Mouse (Mus musculus) myocyte (in vitro differentiated cells): ENCODE measurements around the gene Stfa2l1.

Experiments
- CEBPB ChIP-seq: IDR thresholded peaks from 2 replicates; pipeline ENCODE4 v1.6.1; 2011; ENCODE audit warnings: mild to moderate bottlenecking, moderate library complexity; ENCODE audit not compliant: poor library complexity, insufficient read depth, severe bottlenecking
- MAX ChIP-seq: IDR thresholded peaks from one replicate; pipeline ENCODE4 v1.6.1; 2011; ENCODE audit warnings: low read depth, mild to moderate bottlenecking, control low read depth
- MYOD1 ChIP-seq, 3 experiments: IDR thresholded peaks; one replicate each; pipeline ENCODE4 v1.6.1; 2011; ENCODE audit warnings: control low read depth in 2 of 3, low read depth in 2 of 3, mild to moderate bottlenecking in 2 of 3, moderate library complexity in 1 of 3; ENCODE audit not compliant: insufficient read length in 2 of 3, control insufficient read depth in 1 of 3
- POLR2A ChIP-seq: IDR thresholded peaks from one replicate; pipeline ENCODE4 v1.6.1; 2011; ENCODE audit warnings: low read depth, mild to moderate bottlenecking, control low read depth, moderate library complexity; ENCODE audit not compliant: insufficient read length
- POLR2AphosphoS2 ChIP-seq: IDR thresholded peaks from one replicate; pipeline ENCODE4 v1.6.1; 2011; ENCODE audit warnings: low read depth, control low read depth; ENCODE audit not compliant: insufficient read length
- REST ChIP-seq: IDR thresholded peaks from one replicate; pipeline ENCODE4 v1.6.1; 2011; ENCODE audit warnings: mild to moderate bottlenecking, control low read depth, moderate library complexity; ENCODE audit not compliant: insufficient read depth, insufficient read length
- TCF3 ChIP-seq: IDR thresholded peaks from one replicate; pipeline ENCODE4 v1.6.1; 2011; ENCODE audit warnings: low read depth, control low read depth; ENCODE audit not compliant: insufficient read length
- USF1 ChIP-seq: IDR thresholded peaks from one replicate; pipeline ENCODE4 v1.6.1; 2011; ENCODE audit warnings: low read depth, mild to moderate bottlenecking, control low read depth, moderate library complexity

GRCm38 (mm10) chr16:36203846-36204245 is 47.2 kb downstream of the Stfa2l1 start:
- TF ChIP-seq MYOD1 (IDR thresholded peaks at IDR 0.05; ENCODE audit: control insufficient read depth in 1 of 3, insufficient read length in 2 of 3, low read depth in 2 of 3), result no peak
- TF ChIP-seq POLR2AphosphoS2, result no peak
- TF ChIP-seq POLR2A, result no peak
- no peak for TF ChIP-seq REST
- no peak for TF ChIP-seq USF1
- no peak for TF ChIP-seq TCF3
- no peak for TF ChIP-seq MAX
- TF ChIP-seq CEBPB, result no peak
